Mouse (Mus musculus) intestine, postnatal 0 days (tissue): ENCODE results near the gene Ddx4. TPM values are rescaled to one million over a fixed set of nuclear protein-coding genes. Genes with fewer than 3 reads are reported as not detected.

Experiments used
- ATAC-seq: fragments of 200-750 bp; cut with Nextera tagmentation; 2 replicates; pipeline ENCODE4 v1.8.0; 2017; ENCODE audit warnings: mild to moderate bottlenecking, moderate TSS enrichment, moderate library complexity
- H3K27ac ChIP-seq: fragments of 300-500 bp; sonication (generic); 2 replicates; pipeline ENCODE4 v1.5.1; 2014; ENCODE audit warnings: mild to moderate bottlenecking, low read depth, low read length, moderate library complexity
- H3K27me3 ChIP-seq: fragments of 300-500 bp; sonication (generic); replicated peaks from 2 replicates; pipeline ENCODE4 v1.6.1; 2014; ENCODE audit warnings: low read length, mixed read lengths; ENCODE audit not compliant: control insufficient read depth, insufficient read depth
- H3K36me3 ChIP-seq: fragments of 300-500 bp; sonication (generic); 2 replicates; pipeline ENCODE4 v1.6.1; 2014; ENCODE audit warnings: mild to moderate bottlenecking, moderate library complexity; ENCODE audit not compliant: control insufficient read depth, insufficient read depth
- H3K4me1 ChIP-seq: fragments of 300-500 bp; sonication (generic); replicated peaks from 2 replicates; pipeline ENCODE4 v1.6.1; 2014; ENCODE audit warnings: antibody characterized with exemption, low read length, mixed read lengths; ENCODE audit not compliant: control insufficient read depth, insufficient read depth
- H3K4me2 ChIP-seq: fragments of 300-500 bp; sonication (generic); replicated peaks from 2 replicates; pipeline ENCODE4 v1.6.1; 2014; ENCODE audit warnings: low read depth, mild to moderate bottlenecking, moderate library complexity
- H3K4me3 ChIP-seq: fragments of 300-500 bp; sonication (generic); 2 replicates; pipeline ENCODE4 v1.5.1; 2014; ENCODE audit warnings: low read depth, low read length
- H3K9ac ChIP-seq: fragments of 300-500 bp; sonication (generic); 2 replicates; pipeline ENCODE4 v1.6.1; 2014; ENCODE audit warnings: mild to moderate bottlenecking, low read depth, low read length
- H3K9me3 ChIP-seq: fragments of 300-500 bp; sonication (generic); 2 replicates; pipeline ENCODE4 v1.6.1; 2016; ENCODE audit warnings: mixed run types; ENCODE audit not compliant: control insufficient read depth
- CTCF ChIP-seq: sonication (generic); IDR thresholded peaks from 2 replicates; pipeline ENCODE4 v1.5.1; 2016; ENCODE audit warnings: low read depth, mild to moderate bottlenecking, control low read depth, antibody characterized with exemption, moderate library complexity
- WGBS: fragments of 180-500 bp; shearing (Covaris S2); extraction: QIAGEN DNeasy Blood & Tissue Kit; methylation state at CpG from one replicate; pipeline ENCODE4 v1.1.7; 2014; 5-methylcytosine and 5-hydroxymethylcytosine counted together
- polyA plus RNA-seq: library from polyadenylated mRNA; unstranded; fragments of >200 nt; fragmentation: Nextera tagmentation; extraction: Ambion mirVana; gene quantifications from 2 replicates; pipeline ENCODE4 v1.2.1, GENCODE M21; 2015

Gene Ddx4
- polyA plus RNA-seq, result 0.16 and 0.25 TPM in 2 replicates

GRCm38 (mm10) chr13:112652205-112652604 is at the start of gene Ddx4:
Gene Ddx4, minus strand, starts transcription at chr13:112652475.
- Histone ChIP-seq H3K4me2 (no peak within 1 kb of the TSS), H3K4me1 (no peaks in the 10 kb centered on the region), H3K27me3 (peaks cover 20% of the 10 kb centered on the region), H3K4me3 (no peak within 1 kb of the TSS), H3K27ac (no peak within 1 kb of the TSS), H3K9ac (no peak within 1 kb of the TSS), H3K9me3 (peaks cover 5% of the 10 kb centered on the region; the same call in 1 of the 2 replicates), H3K36me3 (no peaks in the 10 kb centered on the region)
- no peak for TF ChIP-seq CTCF
- ATAC-seq, result no peak
- WGBS, result 75% methylated on average over 45 of the region's 45 CpGs

GRCm38 (mm10) chr13:112701256-112701655 is 49.0 kb upstream of the Ddx4 start:
- Histone ChIP-seq H3K9me3 (no peaks in the 10 kb centered on the region), H3K4me1 (no peaks in the 10 kb centered on the region), H3K4me2 (no peak overlapping the region), H3K27me3 (no peaks in the 10 kb centered on the region), H3K36me3 (peaks cover 10% of the 10 kb centered on the region), H3K4me3 (no peak overlapping the region), H3K27ac (no peak overlapping the region), H3K9ac (no peak overlapping the region)
- WGBS, result 91% methylated on average over 8 of the region's 8 CpGs
- no peak for TF ChIP-seq CTCF
- ATAC-seq, result no peak

- H3K9ac ChIP-seq, result no peak overlapping the region
- H3K27me3 ChIP-seq, result no peaks in the 10 kb centered on the region
- no peak overlapping the region for H3K27ac ChIP-seq
- WGBS, result 97% methylated on average over 8 of the region's 8 CpGs
- H3K9me3 ChIP-seq, result no peaks in the 10 kb centered on the region
- H3K36me3 ChIP-seq, result peaks cover 10% of the 10 kb centered on the region
- no peaks in the 10 kb centered on the region for H3K4me1 ChIP-seq
- no peak overlapping the region for H3K4me2 ChIP-seq
- no peak overlapping the region for H3K4me3 ChIP-seq
- no peak for ATAC-seq
- TF ChIP-seq CTCF, result no peak
Observed at GRCm38 (mm10) chr13:112695526-112696240, 43.4 kb upstream of the Ddx4 start.

- no peaks in the 10 kb centered on the region for H3K27me3 ChIP-seq
- TF ChIP-seq CTCF, result no peak
- no peak overlapping the region for H3K4me3 ChIP-seq
- no peaks in the 10 kb centered on the region for H3K9me3 ChIP-seq
- WGBS, result 58% methylated on average over 10 of the region's 10 CpGs
- no peak for ATAC-seq
- no peak overlapping the region for H3K9ac ChIP-seq
- no peaks in the 10 kb centered on the region for H3K36me3 ChIP-seq
- no peak overlapping the region for H3K27ac ChIP-seq
- no peak overlapping the region for H3K4me2 ChIP-seq
- H3K4me1 ChIP-seq, result no peaks in the 10 kb centered on the region
Observed at GRCm38 (mm10) chr13:112692870-112693553, 40.7 kb upstream of the Ddx4 start.

- no peak overlapping the region for H3K4me3 ChIP-seq
- no peak overlapping the region for H3K9ac ChIP-seq
- no peak for TF ChIP-seq CTCF
- H3K27ac ChIP-seq, result no peak overlapping the region
- no peak for ATAC-seq
- H3K4me1 ChIP-seq, result no peaks in the 10 kb centered on the region
- no peaks in the 10 kb centered on the region for H3K9me3 ChIP-seq
- H3K27me3 ChIP-seq, result no peaks in the 10 kb centered on the region
- H3K4me2 ChIP-seq, result no peak overlapping the region
- H3K36me3 ChIP-seq, result no peaks in the 10 kb centered on the region
- 39% methylated on average over 2 of the region's 2 CpGs for WGBS
Observed at GRCm38 (mm10) chr13:112686155-112686554, 33.9 kb upstream of the Ddx4 start.

GRCm38 (mm10) chr13:112683970-112684369 is 31.7 kb upstream of the Ddx4 start:
- WGBS, result 80% methylated on average over 6 of the region's 6 CpGs
- TF ChIP-seq CTCF, result no peak
- Histone ChIP-seq H3K9me3 (no peaks in the 10 kb centered on the region), H3K27ac (no peak overlapping the region), H3K36me3 (no peaks in the 10 kb centered on the region), H3K9ac (no peak overlapping the region), H3K4me3 (no peak overlapping the region), H3K27me3 (no peaks in the 10 kb centered on the region), H3K4me1 (no peaks in the 10 kb centered on the region), H3K4me2 (no peak overlapping the region)
- ATAC-seq, result no peak
